25 mouse cellular contexts compared by ENCODE assay signal in the genomic region with DNA sequence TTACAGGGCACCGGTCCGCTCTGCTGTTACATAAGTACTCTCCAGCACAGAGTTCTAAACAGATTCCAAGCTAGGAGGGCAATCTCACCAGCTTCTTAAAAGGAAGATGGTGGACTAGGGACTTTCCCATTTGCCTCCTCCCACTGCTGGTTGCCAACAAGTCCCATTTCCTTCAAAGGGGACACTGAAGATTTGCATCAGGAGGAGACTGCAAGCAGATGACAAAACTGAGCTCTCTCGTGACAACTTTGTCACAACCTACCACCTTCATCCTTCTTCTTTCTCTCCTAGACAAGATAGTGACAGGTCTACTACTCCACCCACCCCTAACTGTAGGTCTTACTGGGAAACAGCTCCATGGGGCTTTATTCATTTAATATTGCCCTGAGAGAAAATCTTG.
"Had no signal": no experiment of that assay in that cellular context is flagged by ENCODE, and none has a peak within 500 bp of the region (broad histone marks: within the 10 kb centered on the region; RNA-seq: fewer than 3 reads in every experiment).

No protein-coding gene starts in this region.

- DNase-seq: cerebellum, adult 9-10 months; cerebellum, adult 9-11 months; cerebellum, postnatal 10 days; cerebellum, postnatal 14 days; cerebellum, postnatal 25 days; cerebellum, postnatal 36 days; embryo, embryonic 11 days; forebrain, postnatal 0 days; gastrocnemius, adult 2 months; gastrocnemius, postnatal 10 days; gastrocnemius, postnatal 14 days; gastrocnemius, postnatal 25 days; gastrocnemius, postnatal 36 days; heart, adult 11 months; heart, adult 18-20 months; heart, adult 2 months had no signal

- H3K4me2 ChIP-seq: embryonic facial prominence, embryonic 12.5 days; embryonic facial prominence, embryonic 13.5 days; embryonic facial prominence, embryonic 15.5 days; forebrain, embryonic 12.5 days; forebrain, embryonic 13.5 days; forebrain, embryonic 15.5 days had no signal

- H3K27ac ChIP-seq: embryonic facial prominence, embryonic 10.5 days; embryonic facial prominence, embryonic 12.5 days; embryonic facial prominence, embryonic 13.5 days; embryonic facial prominence, embryonic 15.5 days; forebrain, embryonic 10.5 days; forebrain, embryonic 12.5 days; forebrain, embryonic 13.5 days; forebrain, embryonic 15.5 days; gastrocnemius, adult 2 months; heart, adult 2 months had no signal

- H3K4me3 ChIP-seq: embryonic facial prominence, embryonic 10.5 days; embryonic facial prominence, embryonic 12.5 days; embryonic facial prominence, embryonic 13.5 days; embryonic facial prominence, embryonic 15.5 days; erythroblast, embryonic 14.5 days; forebrain, embryonic 10.5 days; forebrain, embryonic 12.5 days; forebrain, embryonic 13.5 days; forebrain, embryonic 15.5 days; gastrocnemius, adult 2 months; heart, adult 2 months had no signal

- H3K9me3 ChIP-seq: embryonic facial prominence, embryonic 10.5 days; embryonic facial prominence, embryonic 12.5 days; embryonic facial prominence, embryonic 13.5 days; embryonic facial prominence, embryonic 15.5 days; forebrain, embryonic 10.5 days; forebrain, embryonic 12.5 days; forebrain, embryonic 13.5 days; forebrain, embryonic 15.5 days had no signal

- H3K9ac ChIP-seq: embryonic facial prominence, embryonic 12.5 days; embryonic facial prominence, embryonic 13.5 days; embryonic facial prominence, embryonic 15.5 days; forebrain, embryonic 12.5 days; forebrain, embryonic 13.5 days; forebrain, embryonic 15.5 days; forebrain, postnatal 0 days had no signal

- H3K36me3 ChIP-seq: embryonic facial prominence, embryonic 10.5 days; embryonic facial prominence, embryonic 12.5 days; embryonic facial prominence, embryonic 13.5 days; embryonic facial prominence, embryonic 15.5 days; forebrain, embryonic 10.5 days; forebrain, embryonic 12.5 days; forebrain, embryonic 15.5 days had no signal

- H3K27me3 ChIP-seq: embryonic facial prominence, embryonic 12.5 days; embryonic facial prominence, embryonic 13.5 days; embryonic facial prominence, embryonic 15.5 days; forebrain, embryonic 12.5 days; forebrain, embryonic 13.5 days; forebrain, embryonic 15.5 days had no signal

- H3K4me1 ChIP-seq: embryonic facial prominence, embryonic 10.5 days; embryonic facial prominence, embryonic 12.5 days; embryonic facial prominence, embryonic 13.5 days; embryonic facial prominence, embryonic 15.5 days; forebrain, embryonic 10.5 days; forebrain, embryonic 12.5 days; forebrain, embryonic 13.5 days; forebrain, embryonic 15.5 days had no signal
